Mouse (Mus musculus): ENCODE data around the gene 4930564D02Rik. TPM values are rescaled to one million over a fixed set of nuclear protein-coding genes. Genes with fewer than 3 reads are reported as not detected.

Gene 4930564D02Rik
- polyA plus RNA-seq, 1 experiment from 2014 or later = not detected

GRCm38 (mm10) chr3:105043746-105044145 is 22.9 kb upstream of the 4930564D02Rik start:
- 86% methylated on average over 5 of the region's 5 CpGs for WGBS
- Histone ChIP-seq H3K9me3 (no peaks in the 10 kb centered on the region), H3K27ac (no peak overlapping the region), H3K4me2 (no peak overlapping the region), H3K4me1 (peaks cover 34% of the 10 kb centered on the region), H3K36me3 (peaks cover 5% of the 10 kb centered on the region; the same call in 1 of the 2 replicates), H3K4me3 (no peak overlapping the region), H3K27me3 (no peaks in the 10 kb centered on the region), H3K9ac (no peak overlapping the region)
- ATAC-seq (ENCODE audit: insufficient number of reproducible peaks, insufficient read depth, low FRiP score, low TSS enrichment, low read depth) = no peak

GRCm38 (mm10) chr3:105046870-105047269 is 19.8 kb upstream of the 4930564D02Rik start:
- H3K9me3 ChIP-seq = no peaks in the 10 kb centered on the region
- H3K27ac ChIP-seq = no peak overlapping the region
- peaks cover 45% of the 10 kb centered on the region for H3K4me1 ChIP-seq
- H3K4me2 ChIP-seq = no peak overlapping the region
- 0 out of 2 replicates have a peak, but pooled peaks cover 3% of the 10 kb centered on the region for H3K36me3 ChIP-seq
- 73% methylated on average over 5 of the region's 5 CpGs for WGBS
- H3K9ac ChIP-seq = no peak overlapping the region
- H3K4me3 ChIP-seq = no peak overlapping the region
- ATAC-seq (ENCODE audit: insufficient number of reproducible peaks, insufficient read depth, low FRiP score, low TSS enrichment, low read depth) = no peak
- H3K27me3 ChIP-seq = no peaks in the 10 kb centered on the region

- 67% methylated on average over 8 of the region's 8 CpGs for WGBS
- no peak for ATAC-seq (ENCODE audit: insufficient number of reproducible peaks, insufficient read depth, low FRiP score, low TSS enrichment, low read depth)
- no peaks in the 10 kb centered on the region for H3K27me3 ChIP-seq
- no peaks in the 10 kb centered on the region for H3K9me3 ChIP-seq
- no peak overlapping the region for H3K4me2 ChIP-seq
- H3K4me1 ChIP-seq = peaks cover 41% of the 10 kb centered on the region
- 0 out of 2 replicates have a peak overlapping the region, but pooled peaks have one; percentile 21 for H3K9ac ChIP-seq
- H3K4me3 ChIP-seq = no peak overlapping the region
- 0 out of 2 replicates have a peak, but pooled peaks cover 3% of the 10 kb centered on the region for H3K36me3 ChIP-seq
- H3K27ac ChIP-seq = no peak overlapping the region
These were observed 19.0 kb upstream of the 4930564D02Rik start for GRCm38 (mm10) chr3:105047616-105048015.

GRCm38 (mm10) chr3:105049848-105050247 is 16.8 kb upstream of the 4930564D02Rik start:
- Histone ChIP-seq H3K27me3 (no peaks in the 10 kb centered on the region), H3K9me3 (no peaks in the 10 kb centered on the region), H3K4me1 (peaks cover 40% of the 10 kb centered on the region), H3K4me3 (no peak overlapping the region), H3K4me2 (peak overlapping the region; percentile 18; the same call in 1 of the 2 replicates), H3K9ac (no peak overlapping the region), H3K36me3 (0 out of 2 replicates have a peak, but pooled peaks cover 3% of the 10 kb centered on the region), H3K27ac (no peak overlapping the region)
- no peak for ATAC-seq (ENCODE audit: insufficient number of reproducible peaks, insufficient read depth, low FRiP score, low TSS enrichment, low read depth)
- 67% methylated on average over 6 of the region's 6 CpGs for WGBS

- Histone ChIP-seq H3K4me3 (peak overlapping the region; percentile 80), H3K27me3 (no peaks in the 10 kb centered on the region), H3K4me2 (peak overlapping the region; percentile 80), H3K4me1 (peaks cover 34% of the 10 kb centered on the region), H3K9ac (peak overlapping the region; percentile 87), H3K36me3 (no peaks in the 10 kb centered on the region), H3K9me3 (no peaks in the 10 kb centered on the region), H3K27ac (0 out of 2 replicates have a peak overlapping the region, but pooled peaks have one; percentile 12)
- 20% methylated on average over 2 of the region's 2 CpGs for WGBS
- no peak for ATAC-seq (ENCODE audit: insufficient number of reproducible peaks, insufficient read depth, low FRiP score, low TSS enrichment, low read depth)
These were observed 15.5 kb upstream of the 4930564D02Rik start for GRCm38 (mm10) chr3:105051103-105051502.

- peak overlapping the region; percentile 80 for H3K4me2 ChIP-seq
- H3K36me3 ChIP-seq = no peaks in the 10 kb centered on the region
- H3K9ac ChIP-seq = peak overlapping the region; percentile 87
- under 1% methylated on average over 37 of the region's 37 CpGs for WGBS
- H3K27ac ChIP-seq = peak overlapping the region; percentile 78
- H3K27me3 ChIP-seq = no peaks in the 10 kb centered on the region
- peak overlapping the region; percentile 80 for H3K4me3 ChIP-seq
- peak; percentile 59 for ATAC-seq (ENCODE audit: insufficient number of reproducible peaks, insufficient read depth, low FRiP score, low TSS enrichment, low read depth)
- H3K4me1 ChIP-seq = peaks cover 34% of the 10 kb centered on the region
- no peaks in the 10 kb centered on the region for H3K9me3 ChIP-seq
These were observed 14.3 kb upstream of the 4930564D02Rik start for GRCm38 (mm10) chr3:105052171-105052936.

- Histone ChIP-seq H3K4me2 (peak within 1 kb of the TSS; percentile 80), H3K27me3 (no peaks in the 10 kb centered on the region), H3K9ac (peak within 1 kb of the TSS; percentile 87), H3K36me3 (no peaks in the 10 kb centered on the region), H3K4me3 (peak within 1 kb of the TSS; percentile 80), H3K27ac (peak within 1 kb of the TSS; percentile 78), H3K4me1 (peaks cover 29% of the 10 kb centered on the region), H3K9me3 (no peaks in the 10 kb centered on the region)
- WGBS = 2% methylated on average over 31 of the region's 31 CpGs
- peak; percentile 98 for ATAC-seq (ENCODE audit: insufficient number of reproducible peaks, insufficient read depth, low FRiP score, low TSS enrichment, low read depth)
These were observed 13.5 kb upstream of the 4930564D02Rik start, which contains the start of gene Cttnbp2nl for GRCm38 (mm10) chr3:105052937-105053697. Cttnbp2nl (minus strand) TSS chr3:105053146.

GRCm38 (mm10) chr3:105053698-105054001 is 13.0 kb upstream of the 4930564D02Rik start:
- Histone ChIP-seq H3K4me2 (peak overlapping the region; percentile 80), H3K36me3 (no peaks in the 10 kb centered on the region), H3K27ac (peak overlapping the region; percentile 78), H3K4me1 (peaks cover 33% of the 10 kb centered on the region), H3K9me3 (no peaks in the 10 kb centered on the region), H3K4me3 (peak overlapping the region; percentile 80), H3K9ac (peak overlapping the region; percentile 72; the same call in 1 of the 2 replicates), H3K27me3 (no peaks in the 10 kb centered on the region)
- ATAC-seq (ENCODE audit: insufficient number of reproducible peaks, insufficient read depth, low FRiP score, low TSS enrichment, low read depth) = no peak
- 72% methylated on average over 4 of the region's 4 CpGs for whole genome bisulfite sequencing

- H3K27ac ChIP-seq = no peak overlapping the region
- no peaks in the 10 kb centered on the region for H3K9me3 ChIP-seq
- H3K4me2 ChIP-seq = no peak overlapping the region
- H3K4me1 ChIP-seq = peaks cover 28% of the 10 kb centered on the region
- no peak overlapping the region for H3K9ac ChIP-seq
- no peaks in the 10 kb centered on the region for H3K27me3 ChIP-seq
- ATAC-seq (ENCODE audit: insufficient number of reproducible peaks, insufficient read depth, low FRiP score, low TSS enrichment, low read depth) = no peak
- WGBS = 68% methylated on average over 7 of the region's 7 CpGs
- no peak overlapping the region for H3K4me3 ChIP-seq
- no peaks in the 10 kb centered on the region for H3K36me3 ChIP-seq
These were observed 11.7 kb upstream of the 4930564D02Rik start for GRCm38 (mm10) chr3:105054952-105055351.

GRCm38 (mm10) chr3:105055666-105056065 is 11.0 kb upstream of the 4930564D02Rik start:
- H3K4me3 ChIP-seq = no peak overlapping the region
- no peaks in the 10 kb centered on the region for H3K36me3 ChIP-seq
- no peaks in the 10 kb centered on the region for H3K9me3 ChIP-seq
- ATAC-seq (ENCODE audit: insufficient number of reproducible peaks, insufficient read depth, low FRiP score, low TSS enrichment, low read depth) = no peak
- WGBS = 72% methylated on average over 4 of the region's 4 CpGs
- no peak overlapping the region for H3K4me2 ChIP-seq
- no peak overlapping the region for H3K9ac ChIP-seq
- peaks cover 25% of the 10 kb centered on the region for H3K4me1 ChIP-seq
- no peak overlapping the region for H3K27ac ChIP-seq
- no peaks in the 10 kb centered on the region for H3K27me3 ChIP-seq

GRCm38 (mm10) chr3:105058627-105059513 is 7.8 kb upstream of the 4930564D02Rik start:
- ATAC-seq (ENCODE audit: insufficient number of reproducible peaks, insufficient read depth, low FRiP score, low TSS enrichment, low read depth) = no peak

More at GRCm38 (mm10) chr3:105058627-105059513, 7.8 kb upstream of the 4930564D02Rik start:
- Histone ChIP-seq H3K9me3 (no peaks in the 10 kb centered on the region), H3K4me3 (peak overlapping the region; percentile 30), H3K4me2 (peak overlapping the region; percentile 56), H3K4me1 (peaks cover 6% of the 10 kb centered on the region), H3K27ac (no peak overlapping the region), H3K9ac (peak overlapping the region; percentile 59; the same call in 1 of the 2 replicates), H3K36me3 (no peaks in the 10 kb centered on the region), H3K27me3 (no peaks in the 10 kb centered on the region; the same call in 1 of the 2 replicates)
- WGBS = 12% methylated on average over 25 of the region's 25 CpGs

Measured in embryonic facial prominence, embryonic 13.5 days (tissue).